Mouse (Mus musculus) left cerebral cortex, adult 8-10 months (tissue): ENCODE results near the gene Tmprss11e. TPM values are rescaled to one million over a fixed set of nuclear protein-coding genes. Genes with fewer than 3 reads are reported as not detected.

ENCODE experiments used
- total RNA-seq, 4 experiments: library from RNA; stranded (reverse); gene quantifications; 2 replicates each; pipeline ENCODE4 v1.2.4; 2022

Tmprss11e gene
- total RNA-seq, 4 experiments from 2014 or later, result not detected

Other genes with a start within 250 kb of the Tmprss11e start
- gene Tmprss11g, start 227.2 kb downstream of the Tmprss11e start, total RNA-seq, result not detected
- not detected for gene Tmprss11f, start 113.4 kb downstream of the Tmprss11e start, total RNA-seq
- gene Tmprss11b, start 69.5 kb downstream of the Tmprss11e start, total RNA-seq, result not detected
- 10 to 100 TPM; 52.9 to 55.5 (median 54.7) TPM for gene Ythdc1, start 58.4 kb upstream of the Tmprss11e start, total RNA-seq
- not detected for gene Ugt2b34, start 161.1 kb upstream of the Tmprss11e start, total RNA-seq
- gene Ugt2b1, start 180.7 kb upstream of the Tmprss11e start, total RNA-seq, result not detected